Mouse (Mus musculus) thymus, adult 2 months (tissue): ENCODE results near the gene 1700023F06Rik. TPM values are rescaled to one million over a fixed set of nuclear protein-coding genes. Genes with fewer than 3 reads are reported as not detected.

Experiments
- DNase-seq: peaks from one replicate; pipeline ENCODE4 v3.0.0; 2021
- H3K27ac ChIP-seq: fragments of 200-500 bp; 2 replicates; pipeline ENCODE4 v1.5.1; 2012; ENCODE audit warnings: low read length, control low read depth; ENCODE audit not compliant: control insufficient read depth, insufficient read depth
- H3K27me3 ChIP-seq: fragments of 200-500 bp; 2 replicates; pipeline ENCODE4 v1.6.1; 2012; ENCODE audit warnings: mild to moderate bottlenecking, low read length, moderate library complexity, mixed read lengths; ENCODE audit not compliant: control insufficient read depth, insufficient read depth
- H3K36me3 ChIP-seq: fragments of 200-500 bp; 2 replicates; pipeline ENCODE4 v1.6.1; 2012; ENCODE audit warnings: mild to moderate bottlenecking, low read length, moderate library complexity; ENCODE audit not compliant: control insufficient read depth, insufficient read depth
- H3K4me1 ChIP-seq: fragments of 200-500 bp; replicated peaks from 2 replicates; pipeline ENCODE4 v1.6.1; 2012; ENCODE audit warnings: low read length; ENCODE audit not compliant: control insufficient read depth, insufficient read depth
- H3K4me3 ChIP-seq: fragments of 200-500 bp; 2 replicates; pipeline ENCODE4 v1.5.1; 2012; ENCODE audit warnings: mild to moderate bottlenecking, low read length, control low read depth, moderate library complexity; ENCODE audit not compliant: control insufficient read depth, insufficient read depth
- CTCF ChIP-seq: fragments of 200-500 bp; IDR thresholded peaks from 2 replicates; pipeline ENCODE4 v1.5.1; 2012; ENCODE audit warnings: mild to moderate bottlenecking, control low read depth, low read length, moderate library complexity, borderline replicate concordance; ENCODE audit not compliant: control insufficient read depth, poor library complexity, insufficient read depth; ENCODE audit errors: extremely low read depth
- POLR2A ChIP-seq: fragments of 200-500 bp; IDR thresholded peaks from 2 replicates; pipeline ENCODE4 v1.6.1; 2012; ENCODE audit warnings: mild to moderate bottlenecking, low read length, control low read depth, moderate library complexity; ENCODE audit not compliant: control insufficient read depth, poor library complexity, insufficient read depth; ENCODE audit errors: extremely low read depth
- WGBS: fragments of 180-500 bp; shearing (Covaris S2); methylation state at CpG from one replicate; pipeline ENCODE4 v1.1.7; 2018; 5-methylcytosine and 5-hydroxymethylcytosine counted together
- polyA plus RNA-seq: library from polyadenylated mRNA; depleted of rRNA; stranded (reverse); fragments of >200 nt; gene quantifications from 2 replicates; pipeline ENCODE4 v1.2.3, GENCODE M21; 2012

1700023F06Rik gene
- polyA plus RNA-seq, 1 experiment = 0.35 TPM

DNA sequence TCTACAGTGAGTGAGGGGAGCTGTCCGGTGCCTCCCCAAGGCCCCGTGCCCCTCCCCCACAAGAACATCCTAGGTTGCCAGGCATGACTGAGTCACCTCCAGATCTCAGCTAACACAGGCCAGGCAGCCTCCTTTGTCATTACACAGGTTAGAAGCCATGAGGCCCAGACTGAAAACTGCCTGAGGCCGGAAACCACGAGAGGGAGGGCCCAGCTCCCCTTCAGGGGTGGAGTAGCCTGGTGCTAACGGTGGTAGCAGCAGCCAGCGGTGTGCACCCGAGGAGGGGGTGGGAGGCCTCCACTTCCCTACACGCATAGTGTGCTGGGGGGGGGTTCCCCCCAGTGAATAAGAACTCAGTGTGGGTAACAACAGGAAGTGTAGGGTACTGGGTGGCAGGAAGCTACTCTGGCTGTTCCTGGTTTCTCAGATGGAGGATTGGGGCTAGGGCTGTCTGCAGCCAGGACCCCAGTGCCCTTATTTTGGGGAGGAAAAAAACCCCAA is 33.4 kb downstream of the 1700023F06Rik start:
- peak; percentile 72; the same call in 1 of the 2 replicates for TF ChIP-seq POLR2A
- no peak for TF ChIP-seq CTCF
- DNase-seq = peak; percentile 95
- Histone ChIP-seq H3K27me3 (no peaks in the 10 kb centered on the region), H3K4me1 (peaks cover 64% of the 10 kb centered on the region), H3K36me3 (peaks cover 3% of the 10 kb centered on the region; the same call in 1 of the 2 replicates), H3K27ac (peak overlapping the region; percentile 92), H3K4me3 (peak overlapping the region; percentile 99)
- WGBS = 3% methylated on average over 8 of the region's 8 CpGs

DNA sequence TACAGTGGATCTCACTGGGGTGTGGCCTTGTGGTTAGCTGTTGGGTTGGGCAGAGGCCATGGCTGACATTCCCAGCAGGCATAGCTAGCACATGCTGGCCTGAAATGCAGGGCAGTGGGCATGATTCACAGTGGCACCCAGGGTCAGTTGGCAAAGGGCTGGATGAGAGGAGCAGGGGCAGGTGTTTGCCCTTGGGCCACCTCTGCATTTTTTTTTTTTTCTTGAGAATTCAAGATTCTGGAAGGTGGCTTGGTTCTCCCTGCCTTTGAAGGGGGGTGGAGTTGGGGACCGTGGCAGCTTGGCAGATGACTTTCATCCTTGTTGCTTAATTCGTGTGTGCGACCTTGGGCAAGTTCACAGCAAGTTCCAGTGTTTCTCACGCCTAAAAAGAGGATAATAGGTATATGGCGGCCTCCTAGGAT is 33.9 kb downstream of the 1700023F06Rik start:
- 11% methylated on average over 5 of the region's 5 CpGs for WGBS
- TF ChIP-seq CTCF (no peak), POLR2A (no peak)
- peaks cover 2% of the 10 kb centered on the region; the same call in 1 of the 2 replicates for H3K36me3 ChIP-seq
- H3K4me3 ChIP-seq = peak overlapping the region; percentile 99
- DNase-seq = peak; percentile 50
- H3K27ac ChIP-seq = peak overlapping the region; percentile 92
- peaks cover 69% of the 10 kb centered on the region for H3K4me1 ChIP-seq
- H3K27me3 ChIP-seq = no peaks in the 10 kb centered on the region

DNA sequence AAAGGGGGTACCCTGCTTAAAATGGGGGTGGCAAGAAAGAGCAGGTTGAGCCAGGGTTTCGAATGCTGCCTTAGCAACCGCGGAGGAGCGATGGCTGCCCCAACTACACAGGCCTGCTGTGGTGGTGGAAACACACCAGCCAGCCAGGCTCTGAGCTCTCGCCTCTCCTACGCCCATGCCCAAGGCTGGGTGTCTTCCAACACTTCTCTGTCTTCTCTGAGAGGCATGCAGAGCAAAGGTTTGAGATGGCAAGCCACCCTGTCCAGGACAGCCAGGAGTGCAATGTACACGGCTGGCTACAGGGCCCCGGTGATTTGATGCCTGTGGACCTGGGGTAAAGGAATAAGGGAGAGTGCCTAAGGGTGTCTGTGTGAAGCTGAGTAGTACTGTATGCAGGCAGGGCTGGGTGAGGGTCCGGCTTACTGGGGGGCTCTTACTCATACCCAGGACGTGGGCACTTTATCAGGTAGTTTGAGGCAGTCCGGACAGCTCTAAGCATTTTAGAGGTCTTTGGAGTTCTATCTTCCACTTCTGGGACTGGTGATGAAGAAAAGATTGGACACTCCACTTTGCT is 34.5 kb downstream of the 1700023F06Rik start:
- Histone ChIP-seq H3K36me3 (no peaks in the 10 kb centered on the region), H3K27ac (peak overlapping the region; percentile 92), H3K4me3 (peak overlapping the region; percentile 99), H3K4me1 (peaks cover 73% of the 10 kb centered on the region), H3K27me3 (no peaks in the 10 kb centered on the region)
- TF ChIP-seq POLR2A = no peak
- no peak for TF ChIP-seq CTCF
- DNase-seq = peak; percentile 54
- WGBS = 24% methylated on average over 11 of the region's 11 CpGs

DNA sequence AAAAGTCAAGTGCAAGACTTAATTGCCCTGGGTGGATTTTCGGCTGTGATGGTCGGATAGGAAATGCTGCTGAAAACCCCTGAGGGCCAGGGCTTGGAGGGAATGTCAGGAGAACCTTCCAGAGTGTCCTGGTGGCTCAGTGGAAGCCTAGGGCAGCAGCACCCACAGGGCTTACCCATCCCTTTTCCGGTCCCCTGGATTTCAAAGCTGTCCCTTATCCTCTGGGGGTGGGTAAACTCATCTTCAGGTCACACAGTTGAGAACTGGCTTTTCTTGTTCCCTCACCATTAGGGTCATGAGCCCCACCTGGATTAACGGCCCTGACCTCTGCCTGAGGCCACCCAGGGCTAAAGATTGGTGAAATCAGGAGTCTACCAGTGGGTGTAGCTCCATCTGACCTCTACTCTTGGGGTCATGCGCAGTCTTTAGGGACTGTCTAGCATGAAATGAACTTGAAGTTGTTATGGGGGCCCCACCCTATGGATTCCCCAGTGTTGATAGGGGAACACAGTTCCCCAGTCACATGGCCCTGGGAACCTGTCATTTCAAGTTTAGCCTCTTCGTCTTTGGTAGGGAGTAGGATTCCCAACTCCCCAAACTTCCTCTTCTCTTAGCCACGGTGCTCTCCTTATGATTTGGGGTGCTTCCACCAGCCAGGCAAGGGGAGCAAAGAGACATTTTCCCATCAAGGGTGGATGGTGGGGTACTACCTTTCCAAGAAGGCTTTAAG is 35.2 kb downstream of the 1700023F06Rik start:
- H3K27ac ChIP-seq = peak overlapping the region; percentile 92
- no peaks in the 10 kb centered on the region for H3K27me3 ChIP-seq
- H3K36me3 ChIP-seq = no peaks in the 10 kb centered on the region
- peak overlapping the region; percentile 99 for H3K4me3 ChIP-seq
- 49% methylated on average over 7 of the region's 7 CpGs for WGBS
- DNase-seq = no peak
- no peak for TF ChIP-seq POLR2A
- TF ChIP-seq CTCF = no peak
- peaks cover 67% of the 10 kb centered on the region for H3K4me1 ChIP-seq

DNA sequence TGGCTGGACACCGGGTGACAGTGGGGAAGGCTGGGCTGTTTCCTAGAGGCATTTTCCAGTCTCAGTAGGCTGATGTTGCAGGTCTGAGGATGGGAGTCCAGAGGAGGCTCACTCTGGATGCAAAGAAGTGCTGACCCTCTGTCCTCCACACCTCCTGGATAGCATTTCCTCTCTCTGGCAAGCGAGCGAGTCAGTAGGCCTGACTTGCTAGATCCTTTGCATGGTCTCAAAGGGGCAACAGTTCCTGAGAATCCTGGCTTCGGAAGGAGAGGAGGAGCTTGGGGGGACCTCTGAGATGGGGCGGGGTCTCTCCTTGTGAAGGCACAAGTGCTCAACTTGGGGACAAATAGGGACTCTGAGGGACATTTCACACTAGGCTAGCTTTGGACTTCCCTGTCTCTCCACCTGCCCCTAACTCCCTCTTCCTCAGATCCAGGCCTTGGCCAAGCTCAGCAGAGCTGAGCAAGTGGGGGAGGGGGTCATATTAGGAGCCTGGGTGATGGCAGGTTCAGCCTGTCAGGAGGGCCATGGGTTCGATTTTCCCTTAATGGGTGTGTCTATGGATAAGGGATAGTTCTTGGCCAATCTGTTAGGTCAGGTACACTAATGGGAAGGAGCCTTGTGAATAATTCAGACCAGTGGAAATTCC is 35.8 kb downstream of the 1700023F06Rik start:
- no peaks in the 10 kb centered on the region for H3K36me3 ChIP-seq
- 17% methylated on average over 6 of the region's 6 CpGs for WGBS
- H3K4me3 ChIP-seq = peak overlapping the region; percentile 99
- H3K27me3 ChIP-seq = no peaks in the 10 kb centered on the region
- no peak for DNase-seq
- H3K27ac ChIP-seq = peak overlapping the region; percentile 92
- peaks cover 61% of the 10 kb centered on the region for H3K4me1 ChIP-seq
- TF ChIP-seq CTCF (no peak), POLR2A (0 out of 2 replicates have a peak, but pooled peaks have one; percentile 25)

DNA sequence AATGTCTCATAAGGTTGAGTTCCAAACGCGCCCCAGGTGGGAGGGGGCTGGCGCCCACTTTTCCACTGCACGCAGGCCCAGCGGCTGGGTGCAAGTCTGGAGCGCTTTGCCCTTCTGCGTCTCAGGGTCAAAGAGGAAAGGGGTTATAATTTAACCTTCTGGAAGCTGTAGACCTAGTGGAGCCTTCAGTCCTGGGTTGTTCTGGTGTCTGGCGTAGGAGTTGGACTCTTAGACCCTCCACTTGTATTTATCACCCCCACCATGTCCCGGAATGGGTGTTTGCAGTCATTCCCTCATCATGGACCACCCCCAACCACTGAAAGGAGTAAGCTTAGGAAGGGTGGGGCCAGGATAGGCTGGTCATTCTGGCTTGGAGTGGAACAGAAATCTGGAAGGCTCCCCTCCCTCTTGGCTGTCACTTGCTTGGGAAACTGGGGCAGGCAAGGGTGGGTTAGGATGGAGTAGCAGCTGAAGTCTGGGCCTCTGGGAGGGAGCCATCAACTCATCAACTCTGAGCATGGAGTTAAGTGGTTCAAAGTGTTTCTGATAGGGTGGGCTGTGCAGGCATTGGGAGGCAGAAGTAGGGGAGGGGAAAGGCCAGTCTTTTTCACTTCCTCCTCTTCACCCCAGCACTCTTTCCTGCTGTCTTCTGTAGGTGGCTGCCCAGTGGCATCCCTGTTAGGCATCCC is 36.5 kb downstream of the 1700023F06Rik start:
- no peak for TF ChIP-seq POLR2A
- no peak for TF ChIP-seq CTCF
- Histone ChIP-seq H3K36me3 (no peaks in the 10 kb centered on the region), H3K27me3 (no peaks in the 10 kb centered on the region), H3K4me3 (peak overlapping the region; percentile 99), H3K4me1 (peaks cover 54% of the 10 kb centered on the region), H3K27ac (peak overlapping the region; percentile 92)
- WGBS = 5% methylated on average over 9 of the region's 9 CpGs
- peak; percentile 51 for DNase-seq

DNA sequence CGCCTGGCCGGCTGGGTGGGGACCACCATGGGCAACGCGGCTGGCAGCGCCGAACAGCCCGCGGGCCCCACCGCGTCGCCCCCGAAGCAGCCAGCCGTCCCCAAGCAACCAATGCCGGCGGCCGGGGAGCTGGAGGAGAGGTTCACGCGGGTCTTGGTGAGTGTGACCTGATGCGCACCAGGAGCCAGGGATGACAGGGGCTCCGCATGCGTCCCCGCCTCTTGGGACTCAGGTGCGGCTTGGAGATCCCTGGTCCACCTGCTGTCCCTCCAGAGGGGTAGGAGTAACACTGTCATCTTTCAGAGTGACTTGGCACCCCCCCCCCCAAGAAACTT is 37.1 kb downstream of the 1700023F06Rik start:
- Histone ChIP-seq H3K27ac (peak overlapping the region; percentile 92), H3K36me3 (no peaks in the 10 kb centered on the region), H3K4me1 (peaks cover 49% of the 10 kb centered on the region), H3K27me3 (no peaks in the 10 kb centered on the region), H3K4me3 (peak overlapping the region; percentile 99)
- no peak for DNase-seq
- no peak for TF ChIP-seq CTCF
- TF ChIP-seq POLR2A = no peak; the same call in 1 of the 2 replicates
- 1% methylated on average over 23 of the region's 23 CpGs for WGBS
